Mouse (Mus musculus) monocyte, adult 5-6 weeks (primary cell): ENCODE data around the gene Ccdc157. TPM values are rescaled to one million over a fixed set of nuclear protein-coding genes. Genes with fewer than 3 reads are reported as not detected.

Experiments used
- ATAC-seq: fragments of 153-309, 156-312 bp; replicated peaks from 2 replicates; pipeline ENCODE4 v1.8.0; 2017; ENCODE audit warnings: mild to moderate bottlenecking; ENCODE audit not compliant: low TSS enrichment, insufficient number of reproducible peaks, severe bottlenecking, poor library complexity, low FRiP score
- total RNA-seq: library from RNA; stranded (forward); fragments of 200-1000, 200-491, 200-594 nt; gene quantifications from 3 replicates; pipeline ENCODE4 v1.2.3, GENCODE M21; 2017

Ccdc157 gene
- total RNA-seq, 1 experiment from 2014 or later: 9.2 TPM

DNA sequence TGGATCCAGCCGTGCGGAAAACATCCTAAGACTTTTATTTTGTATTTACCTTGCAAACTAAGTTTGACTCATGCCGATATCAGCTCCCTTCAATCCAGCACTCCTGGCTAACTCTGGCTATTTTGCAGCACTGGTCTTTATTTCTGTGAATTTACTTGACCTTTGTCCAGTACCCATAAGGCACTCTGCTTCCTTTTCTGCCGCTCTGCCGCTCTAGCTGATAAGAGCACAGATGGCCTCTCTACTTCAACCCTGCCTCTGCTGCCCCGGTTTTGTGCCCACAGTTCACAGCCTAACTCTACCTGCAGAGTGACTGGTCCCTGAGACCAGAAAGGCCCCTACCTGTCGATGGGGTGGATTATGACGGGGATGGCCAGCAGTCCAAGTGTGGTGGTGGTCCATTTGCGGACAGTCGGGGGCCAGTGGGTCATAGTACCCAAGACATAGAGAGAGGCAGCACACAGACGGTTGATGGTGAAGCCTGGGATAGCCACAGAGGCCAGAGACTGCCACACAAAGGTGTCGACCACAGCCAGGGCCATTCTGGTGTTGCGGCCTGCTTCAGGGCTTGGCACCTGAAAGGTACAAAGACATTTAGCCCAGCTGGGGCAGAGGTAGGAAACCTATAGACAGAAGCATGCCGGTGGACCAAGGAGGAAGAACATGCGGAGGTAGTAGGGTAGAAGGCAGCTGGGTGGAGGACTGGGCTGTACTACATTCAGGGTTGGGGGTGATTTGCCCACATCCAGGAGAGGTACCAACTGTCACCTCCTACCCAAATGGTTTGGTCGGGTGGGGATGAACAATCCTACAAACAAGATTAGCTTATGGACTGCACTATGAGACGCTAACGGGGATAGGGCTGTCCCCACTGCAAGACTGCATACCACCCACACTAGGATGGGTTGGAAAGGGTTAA is 66.4 kb downstream of the Ccdc157 start:
- no peak for ATAC-seq

Other genes with a start within 250 kb of the Ccdc157 start
- gene Slc35e4, start 245.6 kb downstream of the Ccdc157 start, total RNA-seq: 7.2 to 8.1 TPM (median 7.8 TPM) in 3 replicates
- gene Tcn2, start 228.1 kb downstream of the Ccdc157 start, total RNA-seq: 35.6 to 51.2 TPM (median 43.7 TPM) in 3 replicates
- 66.0 to 68.7 TPM (median 66.2 TPM) in 3 replicates for gene Pes1, start 196.3 kb downstream of the Ccdc157 start, total RNA-seq
- not detected in 3 replicates for gene 4930556J24Rik, start 183.5 kb downstream of the Ccdc157 start, total RNA-seq
- 0.48 TPM in 1 of 3 replicates, not detected in the others for gene Gal3st1, start 176.7 kb downstream of the Ccdc157 start, total RNA-seq
- gene Sec14l4, start 128.8 kb downstream of the Ccdc157 start, total RNA-seq: not detected in 3 replicates
- not detected in 3 replicates for gene Sec14l3, start 95.5 kb downstream of the Ccdc157 start, total RNA-seq
- 1.4 TPM in 1 of 3 replicates, not detected in the others for gene Mtfp1, start 64.8 kb downstream of the Ccdc157 start, total RNA-seq
- gene Sec14l2, start 36.9 kb downstream of the Ccdc157 start, total RNA-seq: 1.6 TPM in 1 of 3 replicates, not detected in the others
- 24.5 to 32.4 TPM (median 30.3 TPM) in 3 replicates for gene Rnf215, start 25.1 kb downstream of the Ccdc157 start, total RNA-seq
- 14.2 to 26.6 TPM (median 15.3 TPM) in 3 replicates for gene Sf3a1, start 57 bp upstream of the Ccdc157 start, total RNA-seq
- 9.5 to 17.6 TPM (median 16.9 TPM) in 3 replicates for gene Tbc1d10a, start 26.5 kb upstream of the Ccdc157 start, total RNA-seq
- gene Castor1, start 57.9 kb upstream of the Ccdc157 start, total RNA-seq: 0.64 to 8.6 TPM (median 2.4 TPM) in 3 replicates
- 75.5 to 155 TPM (median 106 TPM) in 3 replicates for gene Osm, start 76.1 kb upstream of the Ccdc157 start, total RNA-seq
- 0.29 to 1.1 TPM (median 0.32 TPM) in 3 replicates for gene Lif, start 97.3 kb upstream of the Ccdc157 start, total RNA-seq